Mouse (Mus musculus): ENCODE results near the gene Arsg. TPM values are rescaled to one million over a fixed set of nuclear protein-coding genes. Genes with fewer than 3 reads are reported as not detected.

Gene Arsg
- polyA plus RNA-seq, 1 experiment from 2014 or later = 1.9 TPM

DNA sequence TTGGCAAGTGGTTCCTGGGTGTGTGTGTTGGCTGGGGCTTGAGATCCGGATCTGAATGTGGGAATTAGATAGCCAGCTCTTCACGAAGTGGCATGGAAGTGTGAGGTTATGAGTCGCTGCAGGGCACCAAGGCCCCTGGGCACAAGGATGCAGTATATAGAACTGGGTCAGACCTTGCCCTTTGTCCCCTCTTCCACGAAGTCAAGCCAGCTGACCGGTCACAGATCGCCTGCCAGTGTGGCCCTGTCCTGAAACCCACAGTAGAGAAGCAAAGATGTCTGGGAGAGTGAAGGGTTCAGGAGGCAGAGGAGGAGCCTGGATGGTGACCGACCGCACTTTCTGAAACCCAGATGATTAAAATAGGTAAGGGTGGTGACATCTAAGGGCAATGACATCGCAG lies 70.3 kb downstream of the Arsg start:
- Histone ChIP-seq H3K4me1 (ENCODE audit: control insufficient read depth, insufficient read depth, low read length) (no peaks in the 10 kb centered on the region; the same call in 1 of the 2 replicates), H3K9ac (replicated peaks; ENCODE audit: low read length) (no peak overlapping the region), H3K4me3 (ENCODE audit: low read depth, low read length) (no peak overlapping the region), H3K36me3 (replicated peaks; ENCODE audit: control insufficient read depth, insufficient read depth, low read depth, low read length) (no peaks in the 10 kb centered on the region), H3K4me2 (ENCODE audit: low read depth, low read length) (no peak overlapping the region), H3K9me3 (replicated peaks; ENCODE audit: control insufficient read depth, low read length) (no peaks in the 10 kb centered on the region), H3K27ac (replicated peaks; ENCODE audit: low read depth, low read length) (no peak overlapping the region), H3K27me3 (ENCODE audit: control insufficient read depth, insufficient read depth, low read length) (no peaks in the 10 kb centered on the region)
- 75% methylated on average over 9 of the region's 9 CpGs for WGBS
- no peak for ATAC-seq (replicated peaks; ENCODE audit: insufficient number of reproducible peaks, low FRiP score, low TSS enrichment, low read depth)
- DNase-seq (ENCODE audit: low spot score) = no peak

DNA sequence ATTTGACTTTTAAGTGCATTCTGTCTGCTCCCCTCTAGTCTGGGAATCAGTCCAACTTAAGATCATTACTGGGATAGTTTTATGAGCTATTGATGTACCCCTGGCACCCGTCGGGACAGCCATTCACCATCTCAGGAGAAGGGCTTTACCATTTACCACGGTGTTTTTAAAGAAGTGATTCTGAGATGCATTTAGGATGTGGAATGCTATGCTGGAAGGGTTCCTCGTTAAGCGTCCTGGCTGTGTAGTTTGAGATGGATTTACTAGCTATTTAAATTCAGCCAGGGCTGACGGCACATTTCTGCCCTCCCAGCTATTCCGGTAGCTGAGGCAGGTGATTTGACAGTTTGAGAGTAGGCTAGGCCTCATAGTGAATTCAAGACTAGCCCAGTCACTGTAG lies 71.3 kb downstream of the Arsg start:
- H3K4me1 ChIP-seq (ENCODE audit: control insufficient read depth, insufficient read depth, low read length) = no peaks in the 10 kb centered on the region
- 81% methylated on average over 7 of the region's 7 CpGs for WGBS
- no peak overlapping the region for H3K4me3 ChIP-seq (ENCODE audit: low read depth, low read length)
- no peak overlapping the region for H3K27ac ChIP-seq (replicated peaks; ENCODE audit: low read depth, low read length)
- H3K27me3 ChIP-seq (ENCODE audit: control insufficient read depth, insufficient read depth, low read length) = no peaks in the 10 kb centered on the region
- no peak overlapping the region for H3K4me2 ChIP-seq (ENCODE audit: low read depth, low read length)
- no peak overlapping the region for H3K9ac ChIP-seq (replicated peaks; ENCODE audit: low read length)
- no peaks in the 10 kb centered on the region for H3K9me3 ChIP-seq (replicated peaks; ENCODE audit: control insufficient read depth, low read length)
- ATAC-seq (replicated peaks; ENCODE audit: insufficient number of reproducible peaks, low FRiP score, low TSS enrichment, low read depth) = no peak
- no peak for DNase-seq (ENCODE audit: low spot score)
- H3K36me3 ChIP-seq (replicated peaks; ENCODE audit: control insufficient read depth, insufficient read depth, low read depth, low read length) = no peaks in the 10 kb centered on the region

DNA sequence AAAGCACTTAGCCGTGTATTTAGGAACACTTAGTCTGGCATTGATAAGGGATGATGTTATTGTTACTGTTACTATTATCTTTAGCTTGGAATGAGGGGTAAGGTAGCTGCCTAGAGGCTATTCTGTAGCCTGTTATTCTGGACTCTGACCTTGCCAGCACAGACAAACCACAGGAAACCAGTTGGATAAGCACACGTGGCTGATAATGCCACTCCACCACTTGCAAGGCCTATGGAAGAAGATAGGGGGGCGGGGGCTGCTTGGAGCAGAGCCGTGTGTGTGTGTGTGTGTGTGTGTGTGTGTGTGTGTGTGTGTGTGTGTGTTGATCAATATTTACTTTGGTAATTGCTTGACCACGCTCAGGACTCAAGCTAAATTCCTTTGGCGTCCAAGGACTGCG lies 72.1 kb downstream of the Arsg start:
- DNase-seq (ENCODE audit: low spot score) = no peak
- Histone ChIP-seq H3K4me1 (ENCODE audit: control insufficient read depth, insufficient read depth, low read length) (no peaks in the 10 kb centered on the region), H3K4me3 (ENCODE audit: low read depth, low read length) (no peak overlapping the region), H3K36me3 (replicated peaks; ENCODE audit: control insufficient read depth, insufficient read depth, low read depth, low read length) (no peaks in the 10 kb centered on the region), H3K9ac (replicated peaks; ENCODE audit: low read length) (no peak overlapping the region), H3K27me3 (ENCODE audit: control insufficient read depth, insufficient read depth, low read length) (no peaks in the 10 kb centered on the region), H3K9me3 (replicated peaks; ENCODE audit: control insufficient read depth, low read length) (no peaks in the 10 kb centered on the region), H3K4me2 (ENCODE audit: low read depth, low read length) (no peak overlapping the region), H3K27ac (replicated peaks; ENCODE audit: low read depth, low read length) (no peak overlapping the region)
- 56% methylated on average over 7 of the region's 7 CpGs for WGBS
- ATAC-seq (replicated peaks; ENCODE audit: insufficient number of reproducible peaks, low FRiP score, low TSS enrichment, low read depth) = no peak

DNA sequence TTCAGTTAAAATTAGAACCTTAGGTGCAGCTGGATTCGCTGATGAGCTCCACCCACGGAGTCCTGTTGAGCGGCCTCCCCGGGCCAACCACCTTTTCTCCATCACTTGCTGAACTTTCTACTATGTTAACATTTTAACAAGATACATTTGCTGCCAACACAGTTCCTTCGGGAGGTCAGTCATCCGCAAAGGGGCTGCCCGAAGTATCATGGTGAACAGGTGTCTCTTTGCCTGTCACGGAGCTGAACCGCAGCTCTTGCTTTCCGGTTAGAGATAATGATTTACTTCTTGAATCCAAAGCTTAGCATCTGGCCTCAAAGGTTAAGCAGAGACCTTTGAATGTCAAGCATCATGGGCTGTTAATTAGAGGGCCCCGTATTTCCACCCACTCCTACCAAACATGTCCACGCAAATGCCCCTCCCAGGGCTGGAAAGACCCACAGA lies 72.5 kb downstream of the Arsg start:
- H3K4me1 ChIP-seq (ENCODE audit: control insufficient read depth, insufficient read depth, low read length) = no peaks in the 10 kb centered on the region
- no peak for ATAC-seq (replicated peaks; ENCODE audit: insufficient number of reproducible peaks, low FRiP score, low TSS enrichment, low read depth)
- no peaks in the 10 kb centered on the region for H3K36me3 ChIP-seq (replicated peaks; ENCODE audit: control insufficient read depth, insufficient read depth, low read depth, low read length)
- WGBS = 65% methylated on average over 12 of the region's 12 CpGs
- no peak overlapping the region for H3K27ac ChIP-seq (replicated peaks; ENCODE audit: low read depth, low read length)
- H3K27me3 ChIP-seq (ENCODE audit: control insufficient read depth, insufficient read depth, low read length) = no peaks in the 10 kb centered on the region
- H3K4me2 ChIP-seq (ENCODE audit: low read depth, low read length) = no peak overlapping the region
- DNase-seq (ENCODE audit: low spot score) = no peak
- no peak overlapping the region for H3K4me3 ChIP-seq (ENCODE audit: low read depth, low read length)
- no peaks in the 10 kb centered on the region for H3K9me3 ChIP-seq (replicated peaks; ENCODE audit: control insufficient read depth, low read length)
- no peak overlapping the region for H3K9ac ChIP-seq (replicated peaks; ENCODE audit: low read length)

DNA sequence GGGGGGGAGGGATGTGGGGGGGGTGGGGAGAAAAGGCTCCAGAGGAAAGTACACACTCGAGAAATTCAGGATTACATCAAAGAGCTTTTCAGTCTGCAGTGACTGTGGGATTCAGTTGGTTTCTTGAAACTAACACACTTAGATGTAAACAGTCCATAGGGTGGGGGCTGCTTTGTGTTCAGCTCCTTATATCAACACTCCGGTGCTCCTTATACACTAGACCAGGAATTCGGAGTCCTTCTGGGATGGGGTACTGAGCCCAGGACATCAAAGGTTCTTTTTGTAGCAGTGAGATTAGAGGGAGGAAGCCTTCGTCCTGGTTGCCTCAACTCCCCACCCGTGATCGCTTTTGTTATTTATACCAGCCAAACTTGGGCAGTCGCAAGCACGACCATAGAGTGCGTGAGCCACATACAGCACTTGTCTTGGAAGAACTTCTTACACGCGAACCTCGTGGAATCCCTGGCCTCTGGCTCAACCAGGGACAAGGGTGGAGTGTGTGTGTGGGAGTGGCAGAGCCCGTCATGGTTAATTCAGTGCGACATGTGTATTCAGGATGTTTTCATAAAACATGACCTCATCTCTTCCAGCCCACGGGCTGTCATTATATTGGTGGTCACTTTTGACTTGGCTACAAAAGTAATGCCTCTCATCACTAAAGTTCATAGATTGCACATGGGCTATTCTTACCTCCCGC lies 73.3 kb downstream of the Arsg start:
- Histone ChIP-seq H3K9ac (replicated peaks; ENCODE audit: low read length) (no peak overlapping the region), H3K4me3 (ENCODE audit: low read depth, low read length) (no peak overlapping the region), H3K9me3 (replicated peaks; ENCODE audit: control insufficient read depth, low read length) (no peaks in the 10 kb centered on the region), H3K36me3 (replicated peaks; ENCODE audit: control insufficient read depth, insufficient read depth, low read depth, low read length) (no peaks in the 10 kb centered on the region), H3K4me1 (ENCODE audit: control insufficient read depth, insufficient read depth, low read length) (no peaks in the 10 kb centered on the region), H3K27me3 (ENCODE audit: control insufficient read depth, insufficient read depth, low read length) (no peaks in the 10 kb centered on the region), H3K4me2 (ENCODE audit: low read depth, low read length) (no peak overlapping the region), H3K27ac (replicated peaks; ENCODE audit: low read depth, low read length) (no peak overlapping the region)
- ATAC-seq (replicated peaks; ENCODE audit: insufficient number of reproducible peaks, low FRiP score, low TSS enrichment, low read depth) (no peak), DNase-seq (ENCODE audit: low spot score) (no peak)
- 68% methylated on average over 16 of the region's 16 CpGs for WGBS

DNA sequence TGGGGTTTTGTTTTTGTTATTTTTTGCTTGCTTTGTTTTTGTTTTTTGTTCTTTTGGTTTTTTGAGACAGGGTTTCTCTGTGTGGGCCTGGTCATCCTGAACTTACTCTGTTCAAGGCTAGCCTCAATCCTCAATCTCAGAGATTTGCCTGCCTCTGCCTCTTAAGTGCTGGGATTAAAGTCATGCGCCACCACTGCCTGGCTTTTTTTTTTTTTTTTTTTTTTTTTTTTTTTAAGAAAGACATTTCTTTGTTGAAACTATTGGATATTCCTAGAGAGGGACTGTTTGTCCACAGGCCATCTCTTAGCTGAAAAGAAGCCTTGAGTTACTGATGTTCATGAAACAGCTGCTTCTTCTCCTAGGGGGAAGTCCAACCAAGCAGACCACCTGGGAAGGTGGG lies 74.5 kb downstream of the Arsg start:
- H3K9ac ChIP-seq (replicated peaks; ENCODE audit: low read length) = no peak overlapping the region
- H3K4me1 ChIP-seq (ENCODE audit: control insufficient read depth, insufficient read depth, low read length) = no peaks in the 10 kb centered on the region
- H3K36me3 ChIP-seq (replicated peaks; ENCODE audit: control insufficient read depth, insufficient read depth, low read depth, low read length) = no peaks in the 10 kb centered on the region
- no peak overlapping the region for H3K4me2 ChIP-seq (ENCODE audit: low read depth, low read length)
- H3K27me3 ChIP-seq (ENCODE audit: control insufficient read depth, insufficient read depth, low read length) = no peaks in the 10 kb centered on the region
- H3K4me3 ChIP-seq (ENCODE audit: low read depth, low read length) = no peak overlapping the region
- DNase-seq (ENCODE audit: low spot score) (no peak), ATAC-seq (replicated peaks; ENCODE audit: insufficient number of reproducible peaks, low FRiP score, low TSS enrichment, low read depth) (no peak)
- no peak overlapping the region for H3K27ac ChIP-seq (replicated peaks; ENCODE audit: low read depth, low read length)
- H3K9me3 ChIP-seq (replicated peaks; ENCODE audit: control insufficient read depth, low read length) = no peaks in the 10 kb centered on the region
- 100% methylated on average over 1 of the region's 1 CpGs for WGBS

DNA sequence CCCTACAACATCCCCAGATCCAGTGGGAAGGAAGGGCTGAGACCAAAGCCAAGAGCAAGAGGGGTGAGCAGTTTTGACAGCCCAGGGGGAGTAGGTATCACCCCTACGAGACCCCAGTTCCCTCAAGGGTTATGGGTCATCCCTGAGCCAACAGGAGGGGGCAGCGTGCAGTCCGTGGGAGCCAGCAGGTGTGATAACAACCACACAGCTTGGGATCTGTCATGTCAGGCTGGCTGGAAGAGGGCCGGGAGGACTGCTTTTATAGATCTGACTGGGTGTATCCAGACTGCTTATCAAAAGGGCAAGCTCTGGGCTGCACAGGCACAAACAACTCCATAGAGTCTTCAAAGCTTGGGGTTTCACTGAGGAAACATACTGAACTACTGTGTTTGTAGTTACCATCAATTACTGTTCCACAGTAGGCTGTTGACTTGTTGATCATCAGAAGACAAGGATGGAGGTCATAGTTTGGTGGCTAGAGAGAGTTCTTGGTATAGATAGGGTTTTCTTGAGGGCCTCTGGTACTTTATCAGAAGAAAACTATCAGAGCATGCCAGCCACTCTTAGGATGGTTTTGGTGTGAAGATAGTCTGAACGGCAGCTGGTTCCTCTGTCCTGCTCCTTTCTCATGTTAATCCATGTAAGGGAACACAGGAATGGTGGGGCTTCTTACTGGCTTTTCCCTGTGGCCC lies 76.6 kb downstream of the Arsg start:
- Histone ChIP-seq H3K4me2 (ENCODE audit: low read depth, low read length) (no peak overlapping the region), H3K27me3 (ENCODE audit: control insufficient read depth, insufficient read depth, low read length) (no peaks in the 10 kb centered on the region), H3K4me1 (ENCODE audit: control insufficient read depth, insufficient read depth, low read length) (no peaks in the 10 kb centered on the region), H3K36me3 (replicated peaks; ENCODE audit: control insufficient read depth, insufficient read depth, low read depth, low read length) (no peaks in the 10 kb centered on the region), H3K27ac (replicated peaks; ENCODE audit: low read depth, low read length) (no peak overlapping the region), H3K9me3 (replicated peaks; ENCODE audit: control insufficient read depth, low read length) (no peaks in the 10 kb centered on the region), H3K9ac (replicated peaks; ENCODE audit: low read length) (no peak overlapping the region), H3K4me3 (ENCODE audit: low read depth, low read length) (no peak overlapping the region)
- DNase-seq (ENCODE audit: low spot score) (no peak), ATAC-seq (replicated peaks; ENCODE audit: insufficient number of reproducible peaks, low FRiP score, low TSS enrichment, low read depth) (no peak)
- 73% methylated on average over 5 of the region's 5 CpGs for WGBS

DNA sequence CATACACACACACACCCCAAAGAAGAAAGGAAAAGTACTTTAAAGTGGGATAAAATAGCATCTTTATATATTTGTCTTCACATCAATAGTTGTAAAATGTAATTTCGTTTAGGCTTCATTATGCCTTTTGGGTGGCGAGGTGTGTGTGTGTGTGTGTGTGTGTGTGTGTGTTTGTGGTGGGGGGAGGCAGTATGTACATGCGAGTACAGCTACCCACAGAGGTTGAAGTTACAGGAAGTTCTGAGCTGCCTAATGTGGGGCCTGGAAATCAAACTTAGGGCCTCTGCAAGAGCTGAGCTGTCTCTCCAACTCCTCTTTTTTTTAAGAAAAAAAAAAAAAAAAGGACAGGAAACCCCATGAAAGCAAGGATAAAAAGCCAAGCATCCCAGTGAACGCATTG lies 80.7 kb downstream of the Arsg start:
- Histone ChIP-seq H3K9me3 (replicated peaks; ENCODE audit: control insufficient read depth, low read length) (no peaks in the 10 kb centered on the region), H3K4me2 (ENCODE audit: low read depth, low read length) (no peak overlapping the region), H3K27ac (replicated peaks; ENCODE audit: low read depth, low read length) (no peak overlapping the region), H3K27me3 (ENCODE audit: control insufficient read depth, insufficient read depth, low read length) (no peaks in the 10 kb centered on the region), H3K9ac (replicated peaks; ENCODE audit: low read length) (no peak overlapping the region), H3K4me1 (ENCODE audit: control insufficient read depth, insufficient read depth, low read length) (no peaks in the 10 kb centered on the region), H3K36me3 (replicated peaks; ENCODE audit: control insufficient read depth, insufficient read depth, low read depth, low read length) (no peaks in the 10 kb centered on the region), H3K4me3 (ENCODE audit: low read depth, low read length) (no peak overlapping the region)
- WGBS = 76% methylated on average over 4 of the region's 4 CpGs
- DNase-seq (ENCODE audit: low spot score) = no peak
- no peak for ATAC-seq (replicated peaks; ENCODE audit: insufficient number of reproducible peaks, low FRiP score, low TSS enrichment, low read depth)
